Mouse (Mus musculus) forebrain, embryonic 16.5 days (tissue): ENCODE data around the gene Slc39a7. TPM values are rescaled to one million over a fixed set of nuclear protein-coding genes. Genes with fewer than 3 reads are reported as not detected.
A peak's percentile ranks its signal among the peaks of the same experiment; 100 is the strongest.
"Not testable (repeated sequence)": the region's sequence is repeated elsewhere in the genome, so short reads cannot be mapped to it uniquely, and the experiment has no call there.

Source experiments
- ATAC-seq: fragments of 200-750 bp; cut with Nextera tagmentation; 2 replicates; pipeline ENCODE4 v1.8.0; 2017; ENCODE audit warnings: mild to moderate bottlenecking, moderate library complexity
- H3K27ac ChIP-seq: fragments of 300-500 bp; sonication (generic); 2 replicates; pipeline ENCODE4 v1.5.1; 2014; ENCODE audit warnings: low read length, control low read depth
- H3K27me3 ChIP-seq: fragments of 300-500 bp; sonication (generic); replicated peaks from 2 replicates; pipeline ENCODE4 v1.6.1; 2014; ENCODE audit warnings: low read length; ENCODE audit not compliant: control insufficient read depth, insufficient read depth
- H3K36me3 ChIP-seq: fragments of 300-500 bp; sonication (generic); 2 replicates; pipeline ENCODE4 v1.6.1; 2014; ENCODE audit not compliant: control insufficient read depth, insufficient read depth
- H3K4me1 ChIP-seq: fragments of 300-500 bp; sonication (generic); replicated peaks from 2 replicates; pipeline ENCODE4 v1.6.1; 2014; ENCODE audit warnings: low read length; ENCODE audit not compliant: control insufficient read depth, insufficient read depth
- H3K4me2 ChIP-seq: fragments of 300-500 bp; sonication (generic); 2 replicates; pipeline ENCODE4 v1.6.1; 2014; ENCODE audit warnings: mild to moderate bottlenecking, low read length, control low read depth
- H3K4me3 ChIP-seq: fragments of 300-500 bp; sonication (generic); replicated peaks from 2 replicates; pipeline ENCODE4 v1.5.1; 2014; ENCODE audit warnings: mild to moderate bottlenecking, low read length, control low read depth
- H3K9ac ChIP-seq: fragments of 300-500 bp; sonication (generic); replicated peaks from 2 replicates; pipeline ENCODE4 v1.6.1; 2014; ENCODE audit warnings: low read depth, low read length, control low read depth
- H3K9me3 ChIP-seq: fragments of 300-500 bp; sonication (generic); 2 replicates; pipeline ENCODE4 v1.6.1; 2016; ENCODE audit warnings: low read length; ENCODE audit not compliant: control insufficient read depth
- WGBS: fragments of 180-500 bp; shearing (Covaris S2); extraction: QIAGEN DNeasy Blood & Tissue Kit; methylation state at CpG from one replicate; pipeline ENCODE4 v1.1.7; 2014; 5-methylcytosine and 5-hydroxymethylcytosine counted together
- polyA plus RNA-seq: library from polyadenylated mRNA; unstranded; fragments of >200 nt; fragmentation: Nextera tagmentation; extraction: Ambion mirVana; gene quantifications from 2 replicates; pipeline ENCODE4 v1.2.1, GENCODE M21; 2015

Slc39a7 gene
- polyA plus RNA-seq, 1 experiment from 2014 or later = 157 TPM

GRCm38 (mm10) chr17:34021539-34022413 lies 9.7 kb downstream of the Slc39a7 start:
- Histone ChIP-seq H3K9me3 (no peaks in the 10 kb centered on the region), H3K4me3 (no peak overlapping the region), H3K9ac (no peak overlapping the region), H3K4me2 (no peak overlapping the region), H3K27ac (no peak overlapping the region), H3K27me3 (no peaks in the 10 kb centered on the region), H3K4me1 (peaks cover 26% of the 10 kb centered on the region), H3K36me3 (peaks cover 2% of the 10 kb centered on the region)
- ATAC-seq = no peak
- 97% methylated on average over 23 of the region's 23 CpGs for WGBS

GRCm38 (mm10) chr17:34013436-34013835 lies 18.0 kb downstream of the Slc39a7 start:
- Histone ChIP-seq H3K9ac (no peak overlapping the region), H3K27me3 (no peaks in the 10 kb centered on the region), H3K27ac (no peak overlapping the region), H3K4me1 (no peaks in the 10 kb centered on the region), H3K9me3 (no peaks in the 10 kb centered on the region), H3K4me2 (no peak overlapping the region), H3K4me3 (no peak overlapping the region), H3K36me3 (no peaks in the 10 kb centered on the region)
- no peak for ATAC-seq
- WGBS = 94% methylated on average over 8 of the region's 8 CpGs

DNA sequence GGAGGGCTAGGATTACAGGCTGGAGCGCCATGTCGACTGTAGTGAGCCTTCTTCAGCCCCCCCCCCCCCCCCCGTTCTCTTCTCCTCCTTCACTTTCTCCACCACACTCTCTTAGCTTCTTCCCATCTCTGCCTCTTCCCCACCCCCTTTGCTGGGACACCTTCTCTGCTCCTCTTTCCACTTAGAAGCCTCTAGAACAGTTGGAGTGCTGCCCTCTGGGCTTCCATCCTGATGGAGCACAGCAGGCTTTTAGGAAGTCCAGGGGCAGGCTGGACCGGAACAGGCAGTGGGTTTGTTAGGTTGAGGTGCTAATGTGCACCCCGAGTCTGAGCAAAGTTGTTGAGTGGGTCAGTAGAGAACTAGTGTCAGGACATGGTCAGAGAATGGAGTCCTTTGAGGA lies 21.3 kb downstream of the Slc39a7 start:
- Histone ChIP-seq H3K9ac (no peak overlapping the region), H3K4me3 (no peak overlapping the region), H3K4me1 (no peaks in the 10 kb centered on the region), H3K27ac (no peak overlapping the region), H3K27me3 (no peaks in the 10 kb centered on the region), H3K4me2 (no peak overlapping the region), H3K9me3 (no peaks in the 10 kb centered on the region), H3K36me3 (no peaks in the 10 kb centered on the region)
- no peak for ATAC-seq
- WGBS = 86% methylated on average over 5 of the region's 5 CpGs

DNA sequence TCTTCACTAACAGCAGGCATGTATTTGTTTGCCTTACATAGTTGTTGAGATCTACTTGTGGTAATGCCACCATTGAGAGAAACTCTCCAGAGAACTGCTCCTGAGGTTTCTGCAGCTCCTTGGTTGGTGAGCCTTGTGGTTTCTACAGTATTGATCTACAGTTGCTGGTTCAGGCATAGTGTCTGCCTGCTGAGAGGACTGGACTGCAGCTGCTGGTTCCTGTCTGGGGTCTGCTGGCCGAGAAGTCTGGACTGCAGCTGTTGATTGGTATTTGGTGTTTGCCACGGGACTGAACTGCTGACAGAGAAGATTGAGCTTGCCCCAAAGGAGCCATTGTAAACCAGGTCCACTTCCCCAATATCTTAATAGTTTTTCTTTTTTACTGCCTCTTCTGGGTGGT lies 24.9 kb downstream of the Slc39a7 start:
- 68% methylated on average over 2 of the region's 2 CpGs for WGBS
- Histone ChIP-seq H3K27me3 (no peaks in the 10 kb centered on the region), H3K4me3 (no peak overlapping the region), H3K27ac (no peak overlapping the region), H3K36me3 (no peaks in the 10 kb centered on the region), H3K9me3 (no peaks in the 10 kb centered on the region), H3K9ac (no peak overlapping the region), H3K4me2 (no peak overlapping the region), H3K4me1 (no peaks in the 10 kb centered on the region)
- no peak for ATAC-seq

GRCm38 (mm10) chr17:34003426-34003825 lies 28.1 kb downstream of the Slc39a7 start:
- Histone ChIP-seq H3K4me3 (no peak overlapping the region), H3K9me3 (no peaks in the 10 kb centered on the region), H3K27me3 (0 out of 2 replicates have a peak, but pooled peaks cover 4% of the 10 kb centered on the region), H3K27ac (no peak overlapping the region), H3K4me1 (peaks cover 10% of the 10 kb centered on the region), H3K36me3 (no peaks in the 10 kb centered on the region), H3K4me2 (no peak overlapping the region), H3K9ac (no peak overlapping the region)
- no peak for ATAC-seq
- WGBS = 3% methylated on average over 5 of the region's 5 CpGs

GRCm38 (mm10) chr17:34000796-34001195 lies 30.7 kb downstream of the Slc39a7 start:
- 59% methylated on average over 2 of the region's 2 CpGs for WGBS
- H3K27ac ChIP-seq, H3K36me3 ChIP-seq, H3K4me2 ChIP-seq, ATAC-seq, H3K27me3 ChIP-seq, H3K9me3 ChIP-seq, H3K4me1 ChIP-seq, H3K9ac ChIP-seq, H3K4me3 ChIP-seq: not testable (repeated sequence)

- no peaks in the 10 kb centered on the region for H3K36me3 ChIP-seq
- under 1% methylated on average over 30 of the region's 30 CpGs for WGBS
- peak; percentile 45; the same call in 1 of the 2 replicates for ATAC-seq
Measured at GRCm38 (mm10) chr17:34000150-34000537, 31.3 kb downstream of the Slc39a7 start, which contains the start of gene H2-K1. H2-K1 (minus strand) TSS chr17:34000347.

GRCm38 (mm10) chr17:33999341-34000149 lies 31.9 kb downstream of the Slc39a7 start:
- WGBS = 2% methylated on average over 81 of the region's 87 CpGs
- no peaks in the 10 kb centered on the region for H3K36me3 ChIP-seq
- H3K4me1 ChIP-seq = peaks cover 10% of the 10 kb centered on the region
- peak overlapping the region; percentile 51 for H3K9ac ChIP-seq
- H3K27me3 ChIP-seq = 0 out of 2 replicates have a peak, but pooled peaks cover 4% of the 10 kb centered on the region
- H3K27ac ChIP-seq = no peak overlapping the region
- peak overlapping the region; percentile 92 for H3K4me2 ChIP-seq
- no peaks in the 10 kb centered on the region for H3K9me3 ChIP-seq
- peak; percentile 12; the same call in 1 of the 2 replicates for ATAC-seq
- H3K4me3 ChIP-seq = peak overlapping the region; percentile 51

More at GRCm38 (mm10) chr17:34000150-34000537, 31.3 kb downstream of the Slc39a7 start, which contains the start of gene H2-K1:
- Histone ChIP-seq H3K9ac (peak within 1 kb of the TSS; percentile 51), H3K4me1 (peaks cover 10% of the 10 kb centered on the region), H3K4me2 (peak within 1 kb of the TSS; percentile 92), H3K9me3 (no peaks in the 10 kb centered on the region), H3K27me3 (0 out of 2 replicates have a peak, but pooled peaks cover 4% of the 10 kb centered on the region), H3K27ac (no peak within 1 kb of the TSS), H3K4me3 (peak within 1 kb of the TSS; percentile 51)

DNA sequence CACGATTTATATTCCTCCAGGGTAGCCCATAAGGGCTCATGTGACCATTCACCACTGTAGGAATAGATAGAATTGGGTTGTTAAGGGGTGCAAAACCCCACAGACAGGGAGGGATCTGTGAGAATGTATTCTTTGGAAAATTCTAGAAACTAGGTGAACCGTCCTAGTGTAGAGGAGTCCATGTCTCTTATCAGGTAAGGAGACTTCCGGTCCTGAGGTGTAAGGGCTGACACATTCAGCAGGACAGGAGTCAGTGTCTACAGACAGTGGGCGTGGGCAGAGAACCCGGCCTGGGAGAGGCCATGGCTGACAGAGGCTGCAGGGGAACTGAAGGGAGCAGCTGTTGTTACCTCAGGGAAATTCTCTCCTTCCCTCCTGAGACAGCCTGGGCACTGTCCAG lies 32.8 kb downstream of the Slc39a7 start:
- ATAC-seq, H3K9me3 ChIP-seq, H3K4me2 ChIP-seq, H3K4me1 ChIP-seq, H3K36me3 ChIP-seq, H3K27ac ChIP-seq, H3K9ac ChIP-seq, H3K4me3 ChIP-seq, H3K27me3 ChIP-seq: not testable (repeated sequence)
- whole genome bisulfite sequencing = 70% methylated on average over 5 of the region's 5 CpGs
